Comparison of ENCODE assay signal across 8 mouse cellular contexts in the genomic region with DNA sequence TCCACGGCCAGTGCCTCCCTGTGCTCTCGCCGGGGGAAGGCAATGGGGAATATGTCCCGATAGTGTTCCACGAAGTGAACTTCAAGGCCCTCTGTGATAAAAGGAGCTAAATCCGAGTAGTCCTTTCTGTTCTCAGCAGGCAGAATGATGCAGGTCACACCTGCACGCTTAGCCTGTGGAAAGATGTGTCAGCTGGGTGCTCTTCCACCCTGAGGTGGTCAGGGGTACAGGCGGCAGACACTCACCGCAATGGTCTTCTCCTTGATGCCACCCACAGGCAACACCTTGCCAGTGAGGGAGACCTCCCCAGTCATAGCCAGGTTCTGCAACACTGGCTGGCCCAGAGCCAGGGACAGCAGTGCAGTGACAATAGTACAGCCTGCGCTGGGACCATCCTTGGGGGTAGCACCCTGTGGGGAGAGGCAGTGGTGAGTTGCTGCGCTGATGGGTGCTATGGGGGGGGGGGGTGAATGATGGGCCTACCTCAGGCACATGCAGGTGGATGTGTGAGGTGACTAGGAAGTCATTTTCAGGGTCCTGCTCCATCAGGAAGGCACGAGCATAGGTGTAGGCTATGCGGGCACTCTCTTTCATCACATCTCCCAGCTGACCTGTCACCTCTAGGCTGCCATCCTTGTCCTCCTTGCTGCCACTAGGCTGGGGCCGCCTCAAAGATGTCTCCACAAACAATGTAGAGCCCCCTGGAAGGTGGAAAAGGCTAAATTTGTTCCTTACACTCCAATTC. TPM values are rescaled to one million over a fixed set of nuclear protein-coding genes. Genes with fewer than 3 reads are reported as not detected.
DNase-seq lines count a peak whose midpoint lies in the region; ATAC-seq lines count a peak whose summit lies in the region.

No protein-coding gene starts in this region.

- no peak for DNase-seq in heart, adult 8-10 months (ENCODE audit: low spot score)
- DNase-seq in ES-CJ7 (ENCODE audit: low read depth, low spot score): peak; percentile 32
- DNase-seq in layer of hippocampus, adult 18-20 months (ENCODE audit: low spot score in 2 of 2): no peak
- DNase-seq in lung, adult 18-20 months: no peak

- no peak overlapping the region for H3K27ac ChIP-seq in heart, embryonic 11.5 days (ENCODE audit: low read depth, low read length)
- H3K27ac ChIP-seq in forebrain, embryonic 13.5 days: no peak overlapping the region
- no peak overlapping the region; the same call in 1 of the 2 replicates for H3K27ac ChIP-seq in limb, embryonic 13.5 days
- H3K27ac ChIP-seq in stomach, embryonic 14.5 days (ENCODE audit: low read length): no peak overlapping the region; the same call in 1 of the 2 replicates

- peaks cover 19% of the 10 kb centered on the region for H3K36me3 ChIP-seq in heart, embryonic 11.5 days (ENCODE audit: control insufficient read depth, insufficient read depth, low read length)
- H3K36me3 ChIP-seq in forebrain, embryonic 13.5 days (ENCODE audit: poor library complexity, severe bottlenecking): peaks cover 55% of the 10 kb centered on the region
- H3K36me3 ChIP-seq in limb, embryonic 13.5 days: peaks cover 55% of the 10 kb centered on the region
- peaks cover 42% of the 10 kb centered on the region for H3K36me3 ChIP-seq in stomach, embryonic 14.5 days (ENCODE audit: control insufficient read depth, insufficient read depth, low read length)

- H3K27me3 ChIP-seq in heart, embryonic 11.5 days (ENCODE audit: control insufficient read depth, insufficient read depth, low read length): no peaks in the 10 kb centered on the region
- no peaks in the 10 kb centered on the region for H3K27me3 ChIP-seq in forebrain, embryonic 13.5 days
- no peaks in the 10 kb centered on the region for H3K27me3 ChIP-seq in limb, embryonic 13.5 days
- H3K27me3 ChIP-seq in stomach, embryonic 14.5 days (ENCODE audit: control insufficient read depth, insufficient read depth, low read length): no peaks in the 10 kb centered on the region

- H3K4me3 ChIP-seq in heart, embryonic 11.5 days (ENCODE audit: low read depth, low read length): peak overlapping the region; percentile 75
- H3K4me3 ChIP-seq in forebrain, embryonic 13.5 days: peak overlapping the region; percentile 56
- peak overlapping the region; percentile 72 for H3K4me3 ChIP-seq in limb, embryonic 13.5 days
- peak overlapping the region; percentile 70 for H3K4me3 ChIP-seq in stomach, embryonic 14.5 days (ENCODE audit: low read depth, low read length)

- WGBS in heart, embryonic 11.5 days (ENCODE audit: insufficient replicate concordance): 32% methylated on average over 14 of the region's 14 CpGs
- 28% methylated on average over 14 of the region's 14 CpGs for WGBS in forebrain, embryonic 13.5 days
- WGBS in limb, embryonic 13.5 days: 34% methylated on average over 14 of the region's 14 CpGs
- WGBS in stomach, embryonic 14.5 days: 27% methylated on average over 14 of the region's 14 CpGs

- peak overlapping the region; percentile 95 for H3K9ac ChIP-seq in heart, embryonic 11.5 days (ENCODE audit: low read depth, low read length)
- H3K9ac ChIP-seq in forebrain, embryonic 13.5 days: peak overlapping the region; percentile 78
- peak overlapping the region; percentile 91 for H3K9ac ChIP-seq in limb, embryonic 13.5 days
- H3K9ac ChIP-seq in stomach, embryonic 14.5 days (replicated peaks; ENCODE audit: low read depth, low read length): peak overlapping the region; percentile 83

- H3K4me2 ChIP-seq in heart, embryonic 11.5 days: peak overlapping the region; percentile 82
- peak overlapping the region; percentile 77 for H3K4me2 ChIP-seq in forebrain, embryonic 13.5 days
- H3K4me2 ChIP-seq in limb, embryonic 13.5 days (replicated peaks): peak overlapping the region; percentile 98
- peak overlapping the region; percentile 89 for H3K4me2 ChIP-seq in stomach, embryonic 14.5 days (replicated peaks; ENCODE audit: low read depth, low read length)

- no peaks in the 10 kb centered on the region for H3K9me3 ChIP-seq in heart, embryonic 11.5 days (replicated peaks; ENCODE audit: control insufficient read depth, low read length)
- H3K9me3 ChIP-seq in forebrain, embryonic 13.5 days (replicated peaks): no peaks in the 10 kb centered on the region
- H3K9me3 ChIP-seq in limb, embryonic 13.5 days: no peaks in the 10 kb centered on the region
- H3K9me3 ChIP-seq in stomach, embryonic 14.5 days (ENCODE audit: control insufficient read depth, low read depth, low read length): no peaks in the 10 kb centered on the region

- ATAC-seq in heart, embryonic 11.5 days (replicated peaks; ENCODE audit: insufficient number of reproducible peaks, low FRiP score, low TSS enrichment): no peak
- ATAC-seq in forebrain, embryonic 13.5 days: no peak
- ATAC-seq in limb, embryonic 13.5 days (ENCODE audit: low FRiP score, low read depth): no peak
- no peak for ATAC-seq in stomach, embryonic 14.5 days (ENCODE audit: insufficient number of reproducible peaks, insufficient read depth, low FRiP score, low read depth)

- peaks cover 21% of the 10 kb centered on the region for H3K4me1 ChIP-seq in heart, embryonic 11.5 days (ENCODE audit: control insufficient read depth, insufficient read depth, low read length)
- H3K4me1 ChIP-seq in forebrain, embryonic 13.5 days: peaks cover 24% of the 10 kb centered on the region
- H3K4me1 ChIP-seq in limb, embryonic 13.5 days: peaks cover 30% of the 10 kb centered on the region
- peaks cover 15% of the 10 kb centered on the region; the same call in 1 of the 2 replicates for H3K4me1 ChIP-seq in stomach, embryonic 14.5 days (ENCODE audit: control insufficient read depth, insufficient read depth, low read length)

RNA-seq across cellular contexts. Expression of a gene that starts 1.3 kb away (rescaled TPM):
- polyA plus RNA-seq in heart, embryonic 11.5 days (2014; fragmentation: Nextera tagmentation; extraction: Ambion mirVana): 1,303 and 1,414 TPM in 2 replicates
- 100 to 1,000 TPM; 697 to 769 (median 735) TPM for total RNA-seq in heart, adult 8-10 months (2022)
- 1,314 and 1,523 TPM in 2 replicates for polyA plus RNA-seq in forebrain, embryonic 13.5 days (2015; fragmentation: Nextera tagmentation; extraction: Ambion mirVana)
- 1,714 and 1,755 TPM in 2 replicates for polyA plus RNA-seq in limb, embryonic 13.5 days (2015; fragmentation: Nextera tagmentation; extraction: Ambion mirVana)
- polyA plus RNA-seq in stomach, embryonic 14.5 days (2014; fragmentation: Nextera tagmentation; extraction: Ambion mirVana): 2,224 and 2,447 TPM in 2 replicates
- 100 to 1,000 TPM; 414 to 418 TPM for total RNA-seq in layer of hippocampus, adult 18-20 months (2021)

RNA-seq across cellular contexts. Expression of a gene that starts 5.0 kb away (rescaled TPM):
- polyA plus RNA-seq in heart, embryonic 11.5 days (2014; fragmentation: Nextera tagmentation; extraction: Ambion mirVana): 284 and 290 TPM in 2 replicates
- 100 to 1,000 TPM; 313 to 386 (median 356) TPM for total RNA-seq in heart, adult 8-10 months (2022)
- 212 and 224 TPM in 2 replicates for polyA plus RNA-seq in forebrain, embryonic 13.5 days (2015; fragmentation: Nextera tagmentation; extraction: Ambion mirVana)
- polyA plus RNA-seq in limb, embryonic 13.5 days (2015; fragmentation: Nextera tagmentation; extraction: Ambion mirVana): 226 and 230 TPM in 2 replicates
- polyA plus RNA-seq in stomach, embryonic 14.5 days (2014; fragmentation: Nextera tagmentation; extraction: Ambion mirVana): 259 and 261 TPM in 2 replicates
- 100 to 1,000 TPM; 143 to 147 TPM for total RNA-seq in layer of hippocampus, adult 18-20 months (2021)

RNA-seq across cellular contexts. Expression of a gene that starts 12.1 kb away (rescaled TPM):
- polyA plus RNA-seq in heart, embryonic 11.5 days (2014; fragmentation: Nextera tagmentation; extraction: Ambion mirVana): 54.1 and 62.2 TPM in 2 replicates
- total RNA-seq in heart, adult 8-10 months (2022): 100 to 1,000 TPM; 124 to 136 (median 125) TPM
- 41.2 and 47.1 TPM in 2 replicates for polyA plus RNA-seq in forebrain, embryonic 13.5 days (2015; fragmentation: Nextera tagmentation; extraction: Ambion mirVana)
- 50.7 and 53.2 TPM in 2 replicates for polyA plus RNA-seq in limb, embryonic 13.5 days (2015; fragmentation: Nextera tagmentation; extraction: Ambion mirVana)
- 49.3 and 51.3 TPM in 2 replicates for polyA plus RNA-seq in stomach, embryonic 14.5 days (2014; fragmentation: Nextera tagmentation; extraction: Ambion mirVana)
- 10 to 100 TPM; 60.1 to 61.6 TPM for total RNA-seq in layer of hippocampus, adult 18-20 months (2021)

RNA-seq across cellular contexts. Expression of a gene that starts 13.4 kb away (rescaled TPM):
- 0.20 and 0.42 TPM in 2 replicates for polyA plus RNA-seq in heart, embryonic 11.5 days (2014; fragmentation: Nextera tagmentation; extraction: Ambion mirVana)
- total RNA-seq in heart, adult 8-10 months (2022): under 1 TPM in 2 of 4 experiments, not detected in 2; 0.16 TPM
- 0.58 and 0.70 TPM in 2 replicates for polyA plus RNA-seq in forebrain, embryonic 13.5 days (2015; fragmentation: Nextera tagmentation; extraction: Ambion mirVana)
- polyA plus RNA-seq in limb, embryonic 13.5 days (2015; fragmentation: Nextera tagmentation; extraction: Ambion mirVana): 0.54 and 0.92 TPM in 2 replicates
- polyA plus RNA-seq in stomach, embryonic 14.5 days (2014; fragmentation: Nextera tagmentation; extraction: Ambion mirVana): 0.46 and 0.73 TPM in 2 replicates
- total RNA-seq in layer of hippocampus, adult 18-20 months (2021): 1 to 10 TPM; 1.1 to 1.3 TPM

RNA-seq across cellular contexts. Expression of a gene that starts 29.9 kb away (rescaled TPM):
- 65.9 and 77.3 TPM in 2 replicates for polyA plus RNA-seq in heart, embryonic 11.5 days (2014; fragmentation: Nextera tagmentation; extraction: Ambion mirVana)
- total RNA-seq in heart, adult 8-10 months (2022): 10 to 100 TPM; 55.6 to 70.7 (median 66.7) TPM
- polyA plus RNA-seq in forebrain, embryonic 13.5 days (2015; fragmentation: Nextera tagmentation; extraction: Ambion mirVana): 126 and 135 TPM in 2 replicates
- 113 and 121 TPM in 2 replicates for polyA plus RNA-seq in limb, embryonic 13.5 days (2015; fragmentation: Nextera tagmentation; extraction: Ambion mirVana)
- polyA plus RNA-seq in stomach, embryonic 14.5 days (2014; fragmentation: Nextera tagmentation; extraction: Ambion mirVana): 75.4 and 86.5 TPM in 2 replicates
- 100 to 1,000 TPM; 162 to 163 TPM for total RNA-seq in layer of hippocampus, adult 18-20 months (2021)
